Mouse (Mus musculus): ENCODE data around the gene Neurl1a. TPM values are rescaled to one million over a fixed set of nuclear protein-coding genes. Genes with fewer than 3 reads are reported as not detected.
A peak's percentile ranks its signal among the peaks of the same experiment; 100 is the strongest.

Neurl1a gene
- polyA plus RNA-seq, 1 experiment = 77.8 TPM

- no peak overlapping the region for H3K4me3 ChIP-seq (replicated peaks; ENCODE audit: insufficient read depth, low read depth, low read length)
- no peak for TF ChIP-seq POLR2A (IDR thresholded peaks at IDR 0.05; ENCODE audit: borderline replicate concordance, insufficient read depth, low read length)
- TF ChIP-seq CTCF (IDR thresholded peaks at IDR 0.05; ENCODE audit: borderline replicate concordance, insufficient read depth, low read depth, low read length) = no peak
- H3K4me1 ChIP-seq (ENCODE audit: control insufficient read depth, insufficient read depth, low read length) = peaks cover 46% of the 10 kb centered on the region
- peak in 1 of 2 experiments; percentile 54 for DNase-seq
- no peaks in the 10 kb centered on the region for H3K27me3 ChIP-seq (ENCODE audit: control insufficient read depth, insufficient read depth, low read length)
- WGBS = 49% methylated on average over 6 of the region's 6 CpGs
- 0 out of 2 replicates have a peak overlapping the region, but pooled peaks have one; percentile 34 for H3K27ac ChIP-seq (ENCODE audit: insufficient read depth, low read length)
Measured at GRCm38 (mm10) chr19:47204653-47205052, 26.0 kb downstream of the Neurl1a start.

GRCm38 (mm10) chr19:47206126-47206525 is 27.5 kb downstream of the Neurl1a start:
- peaks cover 40% of the 10 kb centered on the region for H3K4me1 ChIP-seq (ENCODE audit: control insufficient read depth, insufficient read depth, low read length)
- no peak for TF ChIP-seq CTCF (IDR thresholded peaks at IDR 0.05; ENCODE audit: borderline replicate concordance, insufficient read depth, low read depth, low read length)
- no peak for TF ChIP-seq POLR2A (IDR thresholded peaks at IDR 0.05; ENCODE audit: borderline replicate concordance, insufficient read depth, low read length)
- no peak overlapping the region for H3K27ac ChIP-seq (ENCODE audit: insufficient read depth, low read length)
- H3K4me3 ChIP-seq (replicated peaks; ENCODE audit: insufficient read depth, low read depth, low read length) = no peak overlapping the region
- no peaks in the 10 kb centered on the region for H3K27me3 ChIP-seq (ENCODE audit: control insufficient read depth, insufficient read depth, low read length)
- WGBS = 94% methylated on average over 1 of the region's 1 CpGs
- no peak for DNase-seq

GRCm38 (mm10) chr19:47210432-47210831 is 31.8 kb downstream of the Neurl1a start:
- peak overlapping the region; percentile 32 for H3K27ac ChIP-seq (ENCODE audit: insufficient read depth, low read length)
- H3K27me3 ChIP-seq (ENCODE audit: control insufficient read depth, insufficient read depth, low read length) = no peaks in the 10 kb centered on the region
- 91% methylated on average over 4 of the region's 4 CpGs for WGBS
- TF ChIP-seq CTCF (IDR thresholded peaks at IDR 0.05; ENCODE audit: borderline replicate concordance, insufficient read depth, low read depth, low read length) = no peak
- no peak for TF ChIP-seq POLR2A (IDR thresholded peaks at IDR 0.05; ENCODE audit: borderline replicate concordance, insufficient read depth, low read length)
- H3K4me3 ChIP-seq (replicated peaks; ENCODE audit: insufficient read depth, low read depth, low read length) = no peak overlapping the region
- peaks cover 40% of the 10 kb centered on the region for H3K4me1 ChIP-seq (ENCODE audit: control insufficient read depth, insufficient read depth, low read length)
- DNase-seq = no peak

- no peaks in the 10 kb centered on the region for H3K27me3 ChIP-seq (ENCODE audit: control insufficient read depth, insufficient read depth, low read length)
- peak; percentile 79 to 90 for DNase-seq
- H3K4me1 ChIP-seq (ENCODE audit: control insufficient read depth, insufficient read depth, low read length) = peaks cover 35% of the 10 kb centered on the region
- H3K4me3 ChIP-seq (replicated peaks; ENCODE audit: insufficient read depth, low read depth, low read length) = no peak overlapping the region
- H3K27ac ChIP-seq (ENCODE audit: insufficient read depth, low read length) = peak overlapping the region; percentile 98
- TF ChIP-seq CTCF (IDR thresholded peaks at IDR 0.05; ENCODE audit: borderline replicate concordance, insufficient read depth, low read depth, low read length) (no peak), POLR2A (IDR thresholded peaks at IDR 0.05; ENCODE audit: borderline replicate concordance, insufficient read depth, low read length) (peak; percentile 58; the same call in 1 of the 2 replicates)
- WGBS = 7% methylated on average over 10 of the region's 10 CpGs
Measured at GRCm38 (mm10) chr19:47211609-47212312, 33.1 kb downstream of the Neurl1a start.

GRCm38 (mm10) chr19:47212401-47212800 is 33.8 kb downstream of the Neurl1a start:
- Histone ChIP-seq H3K27me3 (ENCODE audit: control insufficient read depth, insufficient read depth, low read length) (no peaks in the 10 kb centered on the region), H3K4me3 (replicated peaks; ENCODE audit: insufficient read depth, low read depth, low read length) (no peak overlapping the region), H3K27ac (ENCODE audit: insufficient read depth, low read length) (peak overlapping the region; percentile 98), H3K4me1 (ENCODE audit: control insufficient read depth, insufficient read depth, low read length) (peaks cover 35% of the 10 kb centered on the region)
- WGBS = 35% methylated on average over 7 of the region's 7 CpGs
- peak in 1 of 2 experiments; percentile 64 for DNase-seq
- TF ChIP-seq POLR2A (IDR thresholded peaks at IDR 0.05; ENCODE audit: borderline replicate concordance, insufficient read depth, low read length) = no peak
- TF ChIP-seq CTCF (IDR thresholded peaks at IDR 0.05; ENCODE audit: borderline replicate concordance, insufficient read depth, low read depth, low read length) = no peak

GRCm38 (mm10) chr19:47213470-47213869 is 34.9 kb downstream of the Neurl1a start:
- Histone ChIP-seq H3K4me1 (ENCODE audit: control insufficient read depth, insufficient read depth, low read length) (peaks cover 35% of the 10 kb centered on the region), H3K4me3 (replicated peaks; ENCODE audit: insufficient read depth, low read depth, low read length) (no peak overlapping the region), H3K27ac (ENCODE audit: insufficient read depth, low read length) (no peak overlapping the region), H3K27me3 (ENCODE audit: control insufficient read depth, insufficient read depth, low read length) (no peaks in the 10 kb centered on the region)
- WGBS = 83% methylated on average over 1 of the region's 1 CpGs
- DNase-seq = no peak
- peak; percentile 45; the same call in 1 of the 2 replicates for TF ChIP-seq CTCF (IDR thresholded peaks at IDR 0.05; ENCODE audit: borderline replicate concordance, insufficient read depth, low read depth, low read length)
- TF ChIP-seq POLR2A (IDR thresholded peaks at IDR 0.05; ENCODE audit: borderline replicate concordance, insufficient read depth, low read length) = no peak

- Histone ChIP-seq H3K4me1 (ENCODE audit: control insufficient read depth, insufficient read depth, low read length) (peaks cover 45% of the 10 kb centered on the region), H3K27me3 (ENCODE audit: control insufficient read depth, insufficient read depth, low read length) (no peaks in the 10 kb centered on the region), H3K4me3 (replicated peaks; ENCODE audit: insufficient read depth, low read depth, low read length) (no peak overlapping the region), H3K27ac (ENCODE audit: insufficient read depth, low read length) (no peak overlapping the region)
- no peak for TF ChIP-seq POLR2A (IDR thresholded peaks at IDR 0.05; ENCODE audit: borderline replicate concordance, insufficient read depth, low read length)
- TF ChIP-seq CTCF (IDR thresholded peaks at IDR 0.05; ENCODE audit: borderline replicate concordance, insufficient read depth, low read depth, low read length) = no peak
- DNase-seq = no peak
- 72% methylated on average over 5 of the region's 5 CpGs for WGBS
Measured at GRCm38 (mm10) chr19:47216766-47217165, 38.1 kb downstream of the Neurl1a start.

GRCm38 (mm10) chr19:47219622-47220021 is 41.0 kb downstream of the Neurl1a start:
- no peak for DNase-seq
- WGBS = 76% methylated on average over 4 of the region's 4 CpGs
- Histone ChIP-seq H3K27ac (ENCODE audit: insufficient read depth, low read length) (peak overlapping the region; percentile 5; the same call in 1 of the 2 replicates), H3K27me3 (ENCODE audit: control insufficient read depth, insufficient read depth, low read length) (no peaks in the 10 kb centered on the region), H3K4me1 (ENCODE audit: control insufficient read depth, insufficient read depth, low read length) (peaks cover 52% of the 10 kb centered on the region), H3K4me3 (replicated peaks; ENCODE audit: insufficient read depth, low read depth, low read length) (no peak overlapping the region)
- TF ChIP-seq POLR2A (IDR thresholded peaks at IDR 0.05; ENCODE audit: borderline replicate concordance, insufficient read depth, low read length) = no peak
- no peak for TF ChIP-seq CTCF (IDR thresholded peaks at IDR 0.05; ENCODE audit: borderline replicate concordance, insufficient read depth, low read depth, low read length)
